Mouse (Mus musculus) liver, embryonic 16.5 days (tissue): ENCODE data around the gene Syt12. TPM values are rescaled to one million over a fixed set of nuclear protein-coding genes. Genes with fewer than 3 reads are reported as not detected.
A peak's percentile ranks its signal among the peaks of the same experiment; 100 is the strongest.

ENCODE experiments used
- ATAC-seq: fragments of 200-750 bp; cut with Nextera tagmentation; 2 replicates; pipeline ENCODE4 v1.8.0; 2017; ENCODE audit warnings: low read depth, mild to moderate bottlenecking, moderate number of reproducible peaks, moderate library complexity
- H3K27ac ChIP-seq: fragments of 300-500 bp; sonication (generic); 2 replicates; pipeline ENCODE4 v1.5.1; 2014; ENCODE audit warnings: mild to moderate bottlenecking, low read length
- H3K27me3 ChIP-seq: fragments of 300-500 bp; sonication (generic); 2 replicates; pipeline ENCODE4 v1.6.1; 2014; ENCODE audit warnings: low read depth, low read length, mixed read lengths; ENCODE audit not compliant: control insufficient read depth, insufficient read depth
- H3K36me3 ChIP-seq: fragments of 300-500 bp; sonication (generic); 2 replicates; pipeline ENCODE4 v1.6.1; 2014; ENCODE audit warnings: mild to moderate bottlenecking; ENCODE audit not compliant: control insufficient read depth, insufficient read depth
- H3K4me1 ChIP-seq: fragments of 300-500 bp; sonication (generic); 2 replicates; pipeline ENCODE4 v1.6.1; 2014; ENCODE audit warnings: low read depth, low read length, mixed read lengths; ENCODE audit not compliant: control insufficient read depth
- H3K4me2 ChIP-seq: fragments of 300-500 bp; sonication (generic); 2 replicates; pipeline ENCODE4 v1.6.1; 2014; ENCODE audit warnings: low read depth, low read length, mixed read lengths
- H3K4me3 ChIP-seq: fragments of 300-500 bp; sonication (generic); 2 replicates; pipeline ENCODE4 v1.5.1; 2014; ENCODE audit warnings: low read depth, mild to moderate bottlenecking, low read length
- H3K9ac ChIP-seq: fragments of 300-500 bp; sonication (generic); 2 replicates; pipeline ENCODE4 v1.6.1; 2014; ENCODE audit warnings: low read depth, low read length
- H3K9me3 ChIP-seq: fragments of 300-500 bp; sonication (generic); replicated peaks from 2 replicates; pipeline ENCODE4 v1.6.1; 2016; ENCODE audit warnings: low read length; ENCODE audit not compliant: control insufficient read depth
- WGBS: fragments of 180-500 bp; shearing (Covaris S2); extraction: QIAGEN DNeasy Blood & Tissue Kit; methylation state at CpG from one replicate; pipeline ENCODE4 v1.1.7; 2014; ENCODE audit not compliant: insufficient replicate concordance; 5-methylcytosine and 5-hydroxymethylcytosine counted together
- polyA plus RNA-seq: library from polyadenylated mRNA; unstranded; fragments of >200 nt; fragmentation: Nextera tagmentation; extraction: Ambion mirVana; gene quantifications from 2 replicates; pipeline ENCODE4 v1.2.1, GENCODE M21; 2015

The Syt12 gene
- polyA plus RNA-seq, 1 experiment from 2014 or later = 0.32 TPM

- peak; percentile 58 for ATAC-seq
- Histone ChIP-seq H3K36me3 (no peaks in the 10 kb centered on the region), H3K4me1 (peaks cover 5% of the 10 kb centered on the region; the same call in 1 of the 2 replicates), H3K4me2 (peak overlapping the region; percentile 66), H3K9me3 (no peaks in the 10 kb centered on the region), H3K4me3 (peak overlapping the region; percentile 50), H3K9ac (peak overlapping the region; percentile 28; the same call in 1 of the 2 replicates), H3K27ac (no peak overlapping the region), H3K27me3 (peaks cover 39% of the 10 kb centered on the region)
- under 1% methylated on average over 69 of the region's 70 CpGs for WGBS
Measured at GRCm38 (mm10) chr19:4476601-4477257, 518 bp downstream of the Syt12 start.

GRCm38 (mm10) chr19:4475224-4475925 lies 1.9 kb downstream of the Syt12 start:
- no peak overlapping the region for H3K9ac ChIP-seq
- peaks cover 5% of the 10 kb centered on the region; the same call in 1 of the 2 replicates for H3K4me1 ChIP-seq
- no peak overlapping the region for H3K4me2 ChIP-seq
- peaks cover 39% of the 10 kb centered on the region for H3K27me3 ChIP-seq
- ATAC-seq = no peak
- H3K36me3 ChIP-seq = no peaks in the 10 kb centered on the region
- H3K4me3 ChIP-seq = no peak overlapping the region
- WGBS = 55% methylated on average over 11 of the region's 11 CpGs
- no peak overlapping the region for H3K27ac ChIP-seq
- no peaks in the 10 kb centered on the region for H3K9me3 ChIP-seq

- peaks cover 5% of the 10 kb centered on the region; the same call in 1 of the 2 replicates for H3K4me1 ChIP-seq
- H3K4me3 ChIP-seq = no peak overlapping the region
- H3K36me3 ChIP-seq = no peaks in the 10 kb centered on the region
- H3K27ac ChIP-seq = no peak overlapping the region
- H3K9ac ChIP-seq = no peak overlapping the region
- H3K4me2 ChIP-seq = no peak overlapping the region
- ATAC-seq = no peak
- WGBS = 38% methylated on average over 3 of the region's 3 CpGs
- no peaks in the 10 kb centered on the region for H3K9me3 ChIP-seq
- H3K27me3 ChIP-seq = peaks cover 39% of the 10 kb centered on the region
Measured at GRCm38 (mm10) chr19:4474739-4475138, 2.5 kb downstream of the Syt12 start.

GRCm38 (mm10) chr19:4473549-4473948 lies 3.7 kb downstream of the Syt12 start:
- H3K4me1 ChIP-seq = peaks cover 5% of the 10 kb centered on the region; the same call in 1 of the 2 replicates
- no peaks in the 10 kb centered on the region for H3K36me3 ChIP-seq
- H3K9ac ChIP-seq = no peak overlapping the region
- 73% methylated on average over 5 of the region's 5 CpGs for WGBS
- H3K9me3 ChIP-seq = no peaks in the 10 kb centered on the region
- H3K27me3 ChIP-seq = peaks cover 39% of the 10 kb centered on the region
- no peak overlapping the region for H3K4me3 ChIP-seq
- no peak overlapping the region for H3K4me2 ChIP-seq
- no peak for ATAC-seq
- no peak overlapping the region for H3K27ac ChIP-seq

GRCm38 (mm10) chr19:4468363-4468762 lies 8.9 kb downstream of the Syt12 start:
- H3K4me2 ChIP-seq = no peak overlapping the region
- H3K9me3 ChIP-seq = no peaks in the 10 kb centered on the region
- no peak overlapping the region for H3K27ac ChIP-seq
- no peak overlapping the region for H3K4me3 ChIP-seq
- no peak overlapping the region for H3K9ac ChIP-seq
- no peaks in the 10 kb centered on the region; the same call in none of the 2 replicates for H3K27me3 ChIP-seq
- ATAC-seq = no peak
- H3K36me3 ChIP-seq = no peaks in the 10 kb centered on the region
- 15% methylated on average over 5 of the region's 5 CpGs for WGBS
- no peaks in the 10 kb centered on the region for H3K4me1 ChIP-seq

GRCm38 (mm10) chr19:4464666-4465065 lies 12.6 kb downstream of the Syt12 start:
- no peak for ATAC-seq
- Histone ChIP-seq H3K9ac (no peak overlapping the region), H3K36me3 (no peaks in the 10 kb centered on the region), H3K4me1 (peaks cover 6% of the 10 kb centered on the region), H3K9me3 (no peaks in the 10 kb centered on the region), H3K27ac (no peak overlapping the region), H3K4me3 (no peak overlapping the region), H3K4me2 (no peak overlapping the region), H3K27me3 (no peaks in the 10 kb centered on the region)
- 45% methylated on average over 4 of the region's 4 CpGs for WGBS

GRCm38 (mm10) chr19:4461981-4462380 lies 15.3 kb downstream of the Syt12 start:
- Histone ChIP-seq H3K27ac (peak overlapping the region; percentile 56; the same call in 1 of the 2 replicates), H3K9me3 (no peaks in the 10 kb centered on the region), H3K27me3 (no peaks in the 10 kb centered on the region), H3K4me1 (peaks cover 6% of the 10 kb centered on the region), H3K9ac (no peak overlapping the region), H3K4me2 (no peak overlapping the region), H3K4me3 (no peak overlapping the region), H3K36me3 (no peaks in the 10 kb centered on the region)
- 22% methylated on average over 8 of the region's 8 CpGs for WGBS
- peak; percentile 89 for ATAC-seq

- no peak overlapping the region for H3K4me2 ChIP-seq
- 11% methylated on average over 11 of the region's 11 CpGs for WGBS
- H3K4me1 ChIP-seq = no peaks in the 10 kb centered on the region
- no peak overlapping the region for H3K27ac ChIP-seq
- no peaks in the 10 kb centered on the region for H3K9me3 ChIP-seq
- H3K27me3 ChIP-seq = no peaks in the 10 kb centered on the region
- no peak overlapping the region for H3K9ac ChIP-seq
- no peaks in the 10 kb centered on the region for H3K36me3 ChIP-seq
- H3K4me3 ChIP-seq = no peak overlapping the region
- ATAC-seq = no peak
Measured at GRCm38 (mm10) chr19:4456227-4456626, 21.0 kb downstream of the Syt12 start.
